Mouse (Mus musculus): ENCODE measurements around the gene Otud7b.

- TF ChIP-seq MAFK (IDR thresholded peaks at IDR 0.05; ENCODE audit: insufficient read depth, low read depth, low read length) = no peak
- TF ChIP-seq CHD2 (IDR thresholded peaks at IDR 0.05; ENCODE audit: low read depth, low read length) = no peak
These were observed 77.4 kb downstream of the Otud7b start for GRCm38 (mm10) chr3:96181510-96182381.
